Mouse (Mus musculus) urinary bladder, adult 2 months (tissue): ENCODE measurements around the gene Cetn2. TPM values are rescaled to one million over a fixed set of nuclear protein-coding genes. Genes with fewer than 3 reads are reported as not detected.

Experiments used
- DNase-seq: peaks from one replicate; pipeline ENCODE4 v3.0.0; 2022; ENCODE audit warnings: low spot score
- polyA plus RNA-seq: library from polyadenylated mRNA; depleted of rRNA; stranded (reverse); fragments of >200 nt; gene quantifications from 2 replicates; pipeline ENCODE4 v1.2.3, GENCODE M21; 2012; rRNA removed

Gene Cetn2
- polyA plus RNA-seq = 47.2 and 48.0 TPM in 2 replicates

- DNase-seq = peak; percentile 60
Measured at GRCm38 (mm10) chrX:72917884-72918681, at the start of gene Cetn2, which contains the start of gene Nsdhl. TSS of gene Cetn2 (minus strand) at chrX:72918411. TSS of gene Nsdhl (plus strand) at chrX:72918557.

GRCm38 (mm10) chrX:72962743-72963142 is 44.5 kb upstream of the Cetn2 start:
- no peak for DNase-seq

GRCm38 (mm10) chrX:72961511-72961910 is 43.3 kb upstream of the Cetn2 start:
- no peak for DNase-seq

GRCm38 (mm10) chrX:72960431-72960830 is 42.2 kb upstream of the Cetn2 start:
- no peak for DNase-seq

- DNase-seq = no peak
Measured at GRCm38 (mm10) chrX:72956486-72956885, 38.3 kb upstream of the Cetn2 start.

GRCm38 (mm10) chrX:72953464-72953863 is 35.3 kb upstream of the Cetn2 start:
- DNase-seq = no peak

GRCm38 (mm10) chrX:72921391-72921790 is 3.2 kb upstream of the Cetn2 start:
- no peak for DNase-seq

GRCm38 (mm10) chrX:72918682-72919059 is 460 bp upstream of the Cetn2 start:
- DNase-seq = no peak

- no peak for DNase-seq
Measured at GRCm38 (mm10) chrX:72911611-72912010, 6.6 kb downstream of the Cetn2 start.

- no peak for DNase-seq
Measured at GRCm38 (mm10) chrX:72908404-72908741, 9.8 kb downstream of the Cetn2 start.

GRCm38 (mm10) chrX:72907619-72908403 is 10.4 kb downstream of the Cetn2 start:
- DNase-seq = no peak

GRCm38 (mm10) chrX:72902530-72902929 is 15.7 kb downstream of the Cetn2 start:
- DNase-seq = no peak

GRCm38 (mm10) chrX:72896055-72896437 is 22.2 kb downstream of the Cetn2 start:
- DNase-seq = no peak

GRCm38 (mm10) chrX:72895388-72896054 is 22.7 kb downstream of the Cetn2 start:
- no peak for DNase-seq

Other genes starting within 250 kb of the Cetn2 start
- 0.41 and 0.61 TPM in 2 replicates for gene Gabrq, start 93.2 kb downstream of the Cetn2 start, polyA plus RNA-seq
- gene Nsdhl, start 146 bp upstream of the Cetn2 start, polyA plus RNA-seq = 24.3 and 29.9 TPM in 2 replicates
- gene Zfp185, start 68.9 kb upstream of the Cetn2 start, polyA plus RNA-seq = 3.8 and 5.4 TPM in 2 replicates
- gene Pnma5, start 118.7 kb upstream of the Cetn2 start, polyA plus RNA-seq = not detected in 2 replicates
- 0.04 and 0.10 TPM in 2 replicates for gene Pnma3, start 146.4 kb upstream of the Cetn2 start, polyA plus RNA-seq
- 1.4 and 3.0 TPM in 2 replicates for gene Xlr4a, start 164.1 kb upstream of the Cetn2 start, polyA plus RNA-seq
- gene Xlr3a, start 178.7 kb upstream of the Cetn2 start, polyA plus RNA-seq = 1.5 and 4.1 TPM in 2 replicates
- 0.04 and 0.06 TPM in 2 replicates for gene Gm14685, start 198.6 kb upstream of the Cetn2 start, polyA plus RNA-seq
- not detected in 2 replicates for gene Xlr5b, start 230.4 kb upstream of the Cetn2 start, polyA plus RNA-seq
- not detected in 2 replicates for gene DXBay18, start 231.0 kb upstream of the Cetn2 start, polyA plus RNA-seq